Mouse (Mus musculus) CH12.LX (cell line): ENCODE results near the gene Tmem223. TPM values are rescaled to one million over a fixed set of nuclear protein-coding genes. Genes with fewer than 3 reads are reported as not detected.

Experiments
- DNase-seq: peaks from one replicate; pipeline ENCODE4 v3.0.0-alpha.2; 2013; ENCODE audit errors: extremely low read depth
- H3K27ac ChIP-seq: 2 replicates; pipeline ENCODE4 v1.5.1; 2012; ENCODE audit warnings: low read depth, mild to moderate bottlenecking, control low read depth, moderate library complexity; ENCODE audit not compliant: insufficient read depth
- H3K27me3 ChIP-seq: replicated peaks from 2 replicates; pipeline ENCODE3; 2012; ENCODE audit warnings: inconsistent platforms
- H3K36me3 ChIP-seq, 2 experiments: replicated peaks in 1 of 2; 2 replicates each; pipeline versions ENCODE3 to v1.6.1; 2012; ENCODE audit warnings: inconsistent platforms in 1 of 2, low read length in 1 of 2, mild to moderate bottlenecking in 1 of 2, mixed read lengths in 1 of 2, moderate library complexity in 1 of 2; ENCODE audit not compliant: control insufficient read depth in 1 of 2, insufficient read depth in 1 of 2
- H3K4me1 ChIP-seq, 2 experiments: 2 replicates each; pipeline ENCODE4 v1.6.1; 2012; ENCODE audit warnings: inconsistent platforms in 1 of 2, moderate library complexity in 1 of 2; ENCODE audit not compliant: insufficient read depth in 2 of 2, control insufficient read depth in 1 of 2
- H3K4me2 ChIP-seq: 2 replicates; pipeline ENCODE4 v1.6.1; 2012; ENCODE audit warnings: low read depth, mild to moderate bottlenecking, control low read depth; ENCODE audit not compliant: poor library complexity, insufficient read depth, severe bottlenecking
- H3K4me3 ChIP-seq, 3 experiments: fragments of 150-350 bp in 1 of 3; sonication (generic) in 1 of 3; replicated peaks in 1 of 3; 2 replicates each; pipeline versions ENCODE3 to v1.5.1; 2011 to 2012; ENCODE audit warnings: low read depth in 2 of 3, low read length in 2 of 3, mild to moderate bottlenecking in 2 of 3, moderate library complexity in 2 of 3, control low read depth in 1 of 3, improper control_type of control experiment in 1 of 3, inconsistent platforms in 1 of 3, mixed read lengths in 1 of 3; ENCODE audit not compliant: poor library complexity in 1 of 3
- H3K79me2 ChIP-seq: replicated peaks from 2 replicates; pipeline ENCODE4 v1.6.1; 2012; ENCODE audit warnings: mild to moderate bottlenecking, moderate library complexity; ENCODE audit not compliant: control insufficient read depth, poor library complexity, insufficient read depth, severe bottlenecking; ENCODE audit errors: extremely low read depth
- H3K9ac ChIP-seq: 2 replicates; pipeline ENCODE4 v1.6.1; 2012; ENCODE audit warnings: low read depth, mild to moderate bottlenecking, control low read depth, moderate library complexity; ENCODE audit not compliant: insufficient read depth
- H3K9me3 ChIP-seq: replicated peaks from 2 replicates; pipeline ENCODE3; 2012; ENCODE audit warnings: low read length, inconsistent platforms, mixed read lengths
- CHD1 ChIP-seq: IDR thresholded peaks from 2 replicates; pipeline ENCODE4 v1.6.1; 2012; ENCODE audit warnings: low read depth, low read length, improper control_type of control experiment, inconsistent platforms
- CTCF ChIP-seq, 2 experiments: IDR thresholded peaks in 1 of 2; conservative IDR thresholded peaks in 1 of 2; 2 replicates each; pipeline ENCODE4 v1.5.1; 2011 to 2012; ENCODE audit warnings: low read depth in 2 of 2, low read length in 2 of 2, improper control_type of control experiment in 1 of 2, inconsistent platforms in 1 of 2, mild to moderate bottlenecking in 1 of 2, moderate library complexity in 1 of 2
- ELF1 ChIP-seq: IDR thresholded peaks from 2 replicates; pipeline ENCODE4 v1.6.1; 2014; ENCODE audit warnings: low read depth, mild to moderate bottlenecking, inconsistent platforms, low read length, improper control_type of control experiment
- EP300 ChIP-seq: IDR thresholded peaks from 2 replicates; pipeline ENCODE4 v1.6.1; 2011; ENCODE audit warnings: low read length, improper control_type of control experiment
- IRF4 ChIP-seq: IDR thresholded peaks from 2 replicates; pipeline ENCODE4 v1.6.1; 2014; ENCODE audit warnings: low read depth, mild to moderate bottlenecking, inconsistent platforms, low read length, improper control_type of control experiment
- JUN ChIP-seq: IDR thresholded peaks from 2 replicates; pipeline ENCODE4 v1.6.1; 2011; ENCODE audit warnings: low read depth, mild to moderate bottlenecking, low read length, improper control_type of control experiment, moderate library complexity; ENCODE audit not compliant: insufficient read depth
- KAT2A ChIP-seq: IDR thresholded peaks from 2 replicates; pipeline ENCODE4 v1.6.1; 2012; ENCODE audit warnings: low read length, improper control_type of control experiment, inconsistent platforms; ENCODE audit not compliant: insufficient replicate concordance
- NELFE ChIP-seq: IDR thresholded peaks from 2 replicates; pipeline ENCODE4 v1.6.1; 2011; ENCODE audit warnings: low read depth, low read length, improper control_type of control experiment
- NRF1 ChIP-seq: IDR thresholded peaks from 2 replicates; pipeline ENCODE4 v1.6.1; 2014; ENCODE audit warnings: low read depth, mild to moderate bottlenecking, inconsistent platforms, low read length, improper control_type of control experiment, moderate library complexity
- POLR2A ChIP-seq: IDR thresholded peaks from 2 replicates; pipeline ENCODE4 v1.6.1; 2011; ENCODE audit warnings: low read depth, mild to moderate bottlenecking, improper control_type of control experiment, low read length
- RCOR1 ChIP-seq: conservative IDR thresholded peaks from 2 replicates; pipeline ENCODE4 v1.6.1; 2012; ENCODE audit warnings: low read depth, mild to moderate bottlenecking, inconsistent platforms, low read length, improper control_type of control experiment
- UBTF ChIP-seq: IDR thresholded peaks from 2 replicates; pipeline ENCODE4 v1.6.1; 2012; ENCODE audit warnings: low read depth, mild to moderate bottlenecking, inconsistent platforms, low read length, improper control_type of control experiment, moderate library complexity
- USF2 ChIP-seq: conservative IDR thresholded peaks from 2 replicates; pipeline ENCODE4 v1.6.1; 2011; ENCODE audit warnings: low read depth, low read length, improper control_type of control experiment
- ZKSCAN1 ChIP-seq: IDR thresholded peaks from 2 replicates; pipeline ENCODE4 v1.6.1; 2012; ENCODE audit warnings: low read depth, inconsistent platforms, low read length, improper control_type of control experiment, borderline replicate concordance
- ZMIZ1 ChIP-seq: IDR thresholded peaks from 2 replicates; pipeline ENCODE4 v1.6.1; 2012; ENCODE audit warnings: low read depth, mild to moderate bottlenecking, inconsistent platforms, low read length, improper control_type of control experiment
- ZNF384 ChIP-seq: IDR thresholded peaks from 2 replicates; pipeline ENCODE4 v1.6.1; 2012; ENCODE audit warnings: low read depth, low read length, improper control_type of control experiment, inconsistent platforms
- dilution Hi-C: fragments of 300-500 bp; cut with MboI; formaldehyde crosslinking; loops from 2 replicates; pipeline ENCODE4 v1.14.3; 2020; ENCODE audit warnings: low sequenced_read_pairs; ENCODE audit not compliant: extremely low pct_unique_long_range_greater_than_20kb, extremely low pct_ligation_motif_present
- in situ Hi-C: fragments of 300-500 bp; cut with MboI; formaldehyde crosslinking; loops from 3 replicates; pipeline ENCODE4 v1.14.3; 2019; ENCODE audit warnings: low sequenced_read_pairs, low pct_ligation_motif_present, low pct_unique_long_range_greater_than_20kb, mixed read lengths
- polyA plus RNA-seq: library from polyadenylated mRNA; unstranded; fragments of >175 nt; gene quantifications from 2 replicates; pipeline ENCODE4 v1.2.1, GENCODE M21; 2012; ENCODE audit warnings: low read depth; ENCODE audit not compliant: insufficient read length
- total RNA-seq, 2 experiments: library from RNA; depleted of rRNA; stranded (reverse); fragments of 300-350 nt in 1 of 2; fragments of >200 nt in 1 of 2; gene quantifications; 2 replicates each; pipeline ENCODE4 v1.2.3; 2012 to 2014

Gene Tmem223
- total and polyA plus RNA-seq, 3 experiments = 45.7 to 106 (median 56.5) TPM

- TF ChIP-seq JUN = no peak
- TF ChIP-seq IRF4 = no peak
- peak; percentile 96 for TF ChIP-seq USF2
- peak; percentile 65 for TF ChIP-seq NELFE
- TF ChIP-seq ZMIZ1 = no peak
- TF ChIP-seq NRF1 = peak; percentile 39; the same call in 1 of the 2 replicates
- peak; percentile 61 for TF ChIP-seq ZNF384
- TF ChIP-seq CHD1 = no peak
- TF ChIP-seq RCOR1 = no peak
Observed at GRCm38 (mm10) chr19:8786008-8786781, 15.4 kb downstream of the Tmem223 start, which contains the start of gene Taf6l (continued).

GRCm38 (mm10) chr19:8788521-8788920, 17.7 kb downstream of the Tmem223 start:
- in situ Hi-C loops = no loop called here
- TF ChIP-seq ZNF384 = peak; percentile 56
- no peak for TF ChIP-seq IRF4
- TF ChIP-seq EP300 = no peak
- H3K27ac ChIP-seq = no peak overlapping the region
- no peak overlapping the region for H3K9ac ChIP-seq
- no peak for DNase-seq
- no peak overlapping the region for H3K4me3 ChIP-seq
- peaks cover 2 to 17% of the 10 kb centered on the region in 2 experiments; a peak in 3 of 4 replicates for H3K4me1 ChIP-seq
- no peak overlapping the region for H3K4me2 ChIP-seq
- H3K9me3 ChIP-seq = peaks cover 6% of the 10 kb centered on the region
- H3K79me2 ChIP-seq = no peaks in the 10 kb centered on the region; the same call in 1 of the 2 replicates
- no peaks in the 10 kb centered on the region for H3K27me3 ChIP-seq
- peaks cover 12 to 33% of the 10 kb centered on the region in 2 experiments for H3K36me3 ChIP-seq
- dilution Hi-C loops = no loop called here

GRCm38 (mm10) chr19:8789171-8789570, 18.4 kb downstream of the Tmem223 start:
- DNase-seq = no peak
- no peak overlapping the region for H3K9ac ChIP-seq
- no peak overlapping the region for H3K27ac ChIP-seq
- dilution Hi-C loops (no loop called here), in situ Hi-C loops (no loop called here)
- peaks cover 12% of the 10 kb centered on the region for H3K9me3 ChIP-seq
- H3K36me3 ChIP-seq = peaks cover 15 to 35% of the 10 kb centered on the region in 2 experiments
- H3K4me3 ChIP-seq = no peak overlapping the region
- no peak overlapping the region for H3K4me2 ChIP-seq
- H3K79me2 ChIP-seq = no peaks in the 10 kb centered on the region; the same call in 1 of the 2 replicates
- TF ChIP-seq CTCF (conservative IDR thresholded peaks at IDR 0.05 in 1 of 2, IDR thresholded peaks at IDR 0.05 in 1 of 2; ENCODE audit: low read depth in 2 of 2, low read length in 2 of 2) = no peak
- no peak for TF ChIP-seq UBTF
- no peak for TF ChIP-seq KAT2A
- no peak for TF ChIP-seq POLR2A
- TF ChIP-seq ZKSCAN1 = no peak
- no peak for TF ChIP-seq ELF1
- H3K27me3 ChIP-seq = no peaks in the 10 kb centered on the region
- peaks cover 2 to 17% of the 10 kb centered on the region in 2 experiments; a peak in 3 of 4 replicates for H3K4me1 ChIP-seq
